Mouse (Mus musculus) hindbrain, embryonic 10.5 days (tissue): Measurements from ENCODE around the gene Cd164l2. TPM values are rescaled to one million over a fixed set of nuclear protein-coding genes. Genes with fewer than 3 reads are reported as not detected.
A peak's percentile ranks its signal among the peaks of the same experiment; 100 is the strongest.

Experiments used
- DNase-seq: peaks from one replicate; pipeline ENCODE4 v3.0.0-alpha.2; 2017; ENCODE audit warnings: low spot score
- H3K27ac ChIP-seq: fragments of 300-500 bp; sonication (generic); 2 replicates; pipeline ENCODE4 v1.5.1; 2016; ENCODE audit warnings: mild to moderate bottlenecking, moderate library complexity
- H3K27me3 ChIP-seq: fragments of 300-500 bp; sonication (generic); 2 replicates; pipeline ENCODE4 v1.6.1; 2016; ENCODE audit warnings: mild to moderate bottlenecking; ENCODE audit not compliant: poor library complexity, insufficient read depth, severe bottlenecking
- H3K36me3 ChIP-seq: fragments of 300-500 bp; sonication (generic); 2 replicates; pipeline ENCODE4 v1.6.1; 2016; ENCODE audit warnings: mild to moderate bottlenecking, moderate library complexity
- H3K4me1 ChIP-seq: fragments of 300-500 bp; sonication (generic); replicated peaks from 2 replicates; pipeline ENCODE4 v1.6.1; 2016; ENCODE audit warnings: mild to moderate bottlenecking
- H3K4me3 ChIP-seq: fragments of 300-500 bp; sonication (generic); 2 replicates; pipeline ENCODE4 v1.5.1; 2016; ENCODE audit warnings: mild to moderate bottlenecking, moderate library complexity
- H3K9me3 ChIP-seq: fragments of 300-500 bp; sonication (generic); 2 replicates; pipeline ENCODE4 v1.6.1; 2016; ENCODE audit warnings: mild to moderate bottlenecking, moderate library complexity
- WGBS: fragments of 180-500 bp; shearing (Covaris S2); methylation state at CpG from one replicate; pipeline ENCODE4 v1.1.7; 2016; 5-methylcytosine and 5-hydroxymethylcytosine counted together
- polyA plus RNA-seq: library from polyadenylated mRNA; unstranded; fragments of >200 nt; fragmentation: Nextera tagmentation; extraction: Ambion mirVana; gene quantifications from 2 replicates; pipeline ENCODE4 v1.2.1, GENCODE M21; 2016

Gene Cd164l2
- polyA plus RNA-seq, 1 experiment from 2014 or later, result 1.1 TPM

GRCm38 (mm10) chr4:133212562-133213267 lies 784 bp downstream of the Cd164l2 start:
- H3K36me3 ChIP-seq, result no peaks in the 10 kb centered on the region
- H3K4me3 ChIP-seq, result peak overlapping the region; percentile 79
- H3K4me1 ChIP-seq, result peaks cover 37% of the 10 kb centered on the region
- peak; percentile 84 for DNase-seq
- peak overlapping the region; percentile 76 for H3K27ac ChIP-seq
- no peaks in the 10 kb centered on the region for H3K9me3 ChIP-seq
- 3% methylated on average over 44 of the region's 44 CpGs for WGBS
- H3K27me3 ChIP-seq, result peaks cover 91% of the 10 kb centered on the region

DNA sequence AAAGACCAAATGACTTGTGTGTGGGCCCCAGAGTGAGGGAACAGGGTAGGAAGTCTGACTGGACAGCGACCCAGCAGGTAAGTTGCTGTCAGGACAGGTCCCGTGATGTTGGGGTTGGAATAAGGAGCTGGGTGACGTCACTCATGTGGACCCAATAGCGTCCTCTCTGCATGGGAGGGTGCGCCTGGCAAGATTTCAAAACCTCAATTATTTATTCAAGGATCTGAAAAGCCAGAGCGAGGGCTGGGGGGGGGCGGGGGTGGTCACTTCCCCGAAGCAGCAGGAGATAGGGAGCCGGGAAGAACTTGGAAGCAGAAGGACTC lies 1.3 kb downstream of the Cd164l2 start:
- no peak for DNase-seq
- 1% methylated on average over 9 of the region's 9 CpGs for WGBS
- H3K4me1 ChIP-seq, result peaks cover 42% of the 10 kb centered on the region
- no peaks in the 10 kb centered on the region for H3K36me3 ChIP-seq
- H3K27ac ChIP-seq, result no peak overlapping the region
- H3K4me3 ChIP-seq, result peak overlapping the region; percentile 79
- H3K27me3 ChIP-seq, result peaks cover 86% of the 10 kb centered on the region
- no peaks in the 10 kb centered on the region for H3K9me3 ChIP-seq

DNA sequence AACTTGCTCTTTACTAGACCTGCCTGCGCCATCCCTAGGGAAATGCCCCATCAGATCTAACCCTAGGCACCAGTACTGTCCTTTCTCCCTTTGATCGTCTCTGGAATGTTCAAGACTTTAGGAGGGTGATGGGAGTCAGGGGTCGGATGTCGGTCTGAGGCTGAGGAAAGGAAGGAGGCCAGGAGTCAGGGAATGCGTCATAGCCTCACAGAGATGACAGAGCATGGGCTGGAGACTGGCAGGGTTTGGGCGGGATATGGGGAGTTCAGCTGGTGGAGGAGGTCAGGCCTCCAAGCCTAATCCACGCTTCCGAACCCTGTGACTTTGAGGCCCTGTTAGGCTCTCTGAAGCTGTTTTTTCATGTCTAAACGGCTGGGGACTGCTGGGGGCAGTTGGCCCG lies 1.7 kb downstream of the Cd164l2 start:
- Histone ChIP-seq H3K27ac (no peak overlapping the region), H3K4me3 (peak overlapping the region; percentile 79), H3K27me3 (peaks cover 83% of the 10 kb centered on the region), H3K36me3 (no peaks in the 10 kb centered on the region), H3K4me1 (peaks cover 42% of the 10 kb centered on the region), H3K9me3 (no peaks in the 10 kb centered on the region)
- WGBS, result 8% methylated on average over 10 of the region's 10 CpGs
- DNase-seq, result no peak

GRCm38 (mm10) chr4:133217641-133218040 lies 5.7 kb downstream of the Cd164l2 start:
- H3K27ac ChIP-seq, result no peak overlapping the region
- H3K9me3 ChIP-seq, result no peaks in the 10 kb centered on the region
- no peaks in the 10 kb centered on the region for H3K36me3 ChIP-seq
- under 1% methylated on average over 5 of the region's 5 CpGs for WGBS
- no peak overlapping the region for H3K4me3 ChIP-seq
- H3K4me1 ChIP-seq, result peaks cover 45% of the 10 kb centered on the region
- peak; percentile 73 for DNase-seq
- peaks cover 85% of the 10 kb centered on the region for H3K27me3 ChIP-seq

DNA sequence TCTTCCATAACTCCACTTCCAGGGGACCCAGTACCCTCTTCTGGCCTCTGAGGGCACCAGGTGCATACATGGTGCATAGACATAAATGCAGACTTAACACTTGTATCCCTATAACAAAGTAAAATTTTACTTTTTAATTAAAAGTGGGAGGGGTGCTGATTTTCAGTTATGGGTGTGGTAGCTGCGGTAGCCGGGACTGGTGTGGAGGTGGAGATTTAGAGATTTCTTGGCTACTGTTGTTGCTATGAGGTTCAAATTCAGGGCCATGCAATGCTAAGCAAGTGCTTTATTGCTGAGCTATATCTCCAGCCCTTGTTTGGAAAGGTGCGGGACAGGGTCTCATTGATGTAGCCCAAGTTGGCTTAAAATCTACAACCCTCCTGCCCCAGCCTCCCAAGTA lies 6.8 kb downstream of the Cd164l2 start:
- Histone ChIP-seq H3K36me3 (no peaks in the 10 kb centered on the region), H3K27ac (no peak overlapping the region), H3K27me3 (peaks cover 82% of the 10 kb centered on the region), H3K4me3 (no peak overlapping the region), H3K9me3 (no peaks in the 10 kb centered on the region), H3K4me1 (peaks cover 45% of the 10 kb centered on the region)
- WGBS, result 91% methylated on average over 3 of the region's 3 CpGs
- DNase-seq, result no peak

DNA sequence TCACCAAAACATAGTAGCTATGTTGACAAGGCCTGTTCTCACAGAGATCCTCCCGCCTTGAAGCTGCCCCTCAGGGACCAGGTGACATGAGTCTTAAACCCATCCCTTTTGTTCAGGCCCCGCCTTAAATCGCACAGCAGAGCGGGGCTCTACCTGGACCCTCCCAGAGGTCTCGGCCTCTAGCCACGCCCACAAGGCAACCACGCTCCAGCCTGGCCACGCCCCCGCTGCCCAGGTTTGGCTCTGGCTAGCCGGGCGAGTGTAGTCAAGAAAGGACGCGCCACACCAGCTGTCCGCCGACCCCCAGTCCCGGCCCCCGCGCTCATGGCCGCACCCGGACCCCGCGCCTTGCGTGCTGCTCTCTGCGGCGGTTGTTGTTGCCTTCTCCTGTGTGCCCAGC lies 8.7 kb downstream of the Cd164l2 start:
- Histone ChIP-seq H3K36me3 (no peaks in the 10 kb centered on the region), H3K27ac (peak overlapping the region; percentile 42; the same call in 1 of the 2 replicates), H3K27me3 (peaks cover 66% of the 10 kb centered on the region), H3K4me1 (peaks cover 48% of the 10 kb centered on the region), H3K4me3 (peak overlapping the region; percentile 43), H3K9me3 (no peaks in the 10 kb centered on the region)
- 1% methylated on average over 25 of the region's 25 CpGs for WGBS
- peak; percentile 39 for DNase-seq

DNA sequence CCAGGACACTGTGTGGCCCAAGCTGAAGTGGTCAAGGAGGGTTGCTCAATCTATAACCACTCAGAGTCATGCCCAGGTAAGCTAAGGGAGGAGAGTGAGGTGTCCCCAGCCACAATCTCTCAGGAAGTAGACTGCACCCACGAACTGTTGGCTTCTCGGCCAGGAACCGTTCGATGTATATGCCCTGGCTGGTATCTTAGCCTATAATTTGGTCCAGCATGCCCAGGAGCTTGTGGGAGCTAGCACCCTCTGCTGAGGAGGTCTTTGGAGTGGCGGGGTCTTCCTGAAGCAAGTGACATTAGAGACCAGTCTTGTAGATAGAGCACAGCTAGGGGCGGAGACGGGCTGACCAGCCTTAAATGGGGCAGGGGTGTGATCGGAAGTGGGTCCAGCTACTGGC lies 9.8 kb downstream of the Cd164l2 start:
- WGBS, result 83% methylated on average over 8 of the region's 8 CpGs

GRCm38 (mm10) chr4:133223875-133224274 lies 11.9 kb downstream of the Cd164l2 start:
- 38% methylated on average over 5 of the region's 5 CpGs for WGBS
- Histone ChIP-seq H3K27me3 (peaks cover 48% of the 10 kb centered on the region), H3K4me3 (no peak overlapping the region), H3K9me3 (no peaks in the 10 kb centered on the region), H3K36me3 (no peaks in the 10 kb centered on the region), H3K4me1 (peaks cover 48% of the 10 kb centered on the region), H3K27ac (peak overlapping the region; percentile 70)
- no peak for DNase-seq

More for the DNA sequence above, 9.8 kb downstream of the Cd164l2 start:
- no peak overlapping the region for H3K27ac ChIP-seq
- DNase-seq, result no peak
- H3K4me1 ChIP-seq, result peaks cover 53% of the 10 kb centered on the region
- H3K36me3 ChIP-seq, result no peaks in the 10 kb centered on the region
- H3K9me3 ChIP-seq, result no peaks in the 10 kb centered on the region
- no peak overlapping the region for H3K4me3 ChIP-seq
- peaks cover 55% of the 10 kb centered on the region for H3K27me3 ChIP-seq

- Histone ChIP-seq H3K27ac (0 out of 2 replicates have a peak overlapping the region, but pooled peaks have one; percentile 54), H3K27me3 (peaks cover 27% of the 10 kb centered on the region), H3K36me3 (no peaks in the 10 kb centered on the region), H3K4me1 (peaks cover 52% of the 10 kb centered on the region), H3K9me3 (no peaks in the 10 kb centered on the region), H3K4me3 (no peak overlapping the region)
- WGBS, result 69% methylated on average over 10 of the region's 10 CpGs
- DNase-seq, result no peak
These were observed 14.1 kb downstream of the Cd164l2 start for GRCm38 (mm10) chr4:133226073-133226472.

- no peak overlapping the region for H3K4me3 ChIP-seq
- H3K27me3 ChIP-seq, result peaks cover 15% of the 10 kb centered on the region
- H3K4me1 ChIP-seq, result peaks cover 39% of the 10 kb centered on the region
- no peaks in the 10 kb centered on the region for H3K9me3 ChIP-seq
- peak; percentile 51 for DNase-seq
- 59% methylated on average over 8 of the region's 8 CpGs for WGBS
- H3K36me3 ChIP-seq, result no peaks in the 10 kb centered on the region
- no peak overlapping the region for H3K27ac ChIP-seq
These were observed 15.7 kb downstream of the Cd164l2 start for GRCm38 (mm10) chr4:133227636-133228035.

GRCm38 (mm10) chr4:133229582-133229981 lies 17.7 kb downstream of the Cd164l2 start:
- WGBS, result 65% methylated on average over 8 of the region's 8 CpGs
- no peak for DNase-seq
- H3K27me3 ChIP-seq, result peaks cover 11% of the 10 kb centered on the region
- peak overlapping the region; percentile 41 for H3K27ac ChIP-seq
- peaks cover 20% of the 10 kb centered on the region for H3K4me1 ChIP-seq
- no peak overlapping the region for H3K4me3 ChIP-seq
- H3K9me3 ChIP-seq, result no peaks in the 10 kb centered on the region
- H3K36me3 ChIP-seq, result no peaks in the 10 kb centered on the region

GRCm38 (mm10) chr4:133233285-133233976 lies 21.5 kb downstream of the Cd164l2 start:
- Histone ChIP-seq H3K27me3 (peaks cover 39% of the 10 kb centered on the region), H3K9me3 (no peaks in the 10 kb centered on the region), H3K4me3 (no peak overlapping the region), H3K4me1 (peaks cover 14% of the 10 kb centered on the region; the same call in 1 of the 2 replicates), H3K27ac (no peak overlapping the region), H3K36me3 (no peaks in the 10 kb centered on the region)
- DNase-seq, result no peak
- 42% methylated on average over 10 of the region's 10 CpGs for WGBS

DNA sequence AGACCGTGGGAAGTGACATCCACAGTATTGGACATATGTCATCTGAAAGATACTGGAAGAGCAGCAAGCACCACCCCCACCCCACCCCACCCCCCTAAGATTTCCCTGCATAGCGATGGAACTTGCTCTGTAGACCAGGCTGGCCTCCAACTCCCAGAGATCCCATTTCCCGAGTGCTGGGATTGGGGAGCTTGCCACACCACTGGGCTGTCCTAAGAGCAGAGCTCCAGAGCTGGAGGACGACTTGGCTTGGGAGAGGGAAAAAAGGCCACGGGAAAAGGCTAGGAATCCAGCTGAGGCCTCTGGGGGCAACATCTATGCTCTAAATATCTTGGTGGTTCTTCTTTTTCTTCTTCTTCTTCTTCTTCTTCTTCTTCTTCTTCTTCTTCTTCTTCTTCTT lies 22.8 kb downstream of the Cd164l2 start:
- Histone ChIP-seq H3K9me3 (no peaks in the 10 kb centered on the region), H3K4me3 (no peak overlapping the region), H3K36me3 (no peaks in the 10 kb centered on the region), H3K4me1 (peaks cover 7% of the 10 kb centered on the region; the same call in 1 of the 2 replicates), H3K27ac (no peak overlapping the region), H3K27me3 (peaks cover 53% of the 10 kb centered on the region)
- 58% methylated on average over 5 of the region's 5 CpGs for WGBS
- no peak for DNase-seq
